Comparison of ENCODE assay signal across 29 mouse cellular contexts in genomic region chr2:83718341-83718740, GRCm38 (mm10).
"Had no signal": no experiment of that assay in that cellular context is flagged by ENCODE, and none has a peak within 500 bp of the region (broad histone marks: within the 10 kb centered on the region; RNA-seq: fewer than 3 reads in every experiment).

No protein-coding gene starts in this region.

- H3K4me3 ChIP-seq: embryonic facial prominence, embryonic 10.5 days; embryonic facial prominence, embryonic 12.5 days; embryonic facial prominence, embryonic 13.5 days; embryonic facial prominence, embryonic 15.5 days; erythroblast, embryonic 14.5 days; forebrain, embryonic 10.5 days; forebrain, embryonic 12.5 days; forebrain, embryonic 13.5 days; forebrain, embryonic 15.5 days; gastrocnemius, adult 2 months; heart, adult 2 months; heart, embryonic 10.5 days; heart, embryonic 12.5 days had no signal

- H3K9me3 ChIP-seq: embryonic facial prominence, embryonic 10.5 days; embryonic facial prominence, embryonic 12.5 days; embryonic facial prominence, embryonic 13.5 days; embryonic facial prominence, embryonic 15.5 days; forebrain, embryonic 10.5 days; forebrain, embryonic 12.5 days; forebrain, embryonic 13.5 days; forebrain, embryonic 15.5 days; heart, embryonic 10.5 days; heart, embryonic 12.5 days had no signal

- H3K27me3 ChIP-seq: embryonic facial prominence, embryonic 12.5 days; embryonic facial prominence, embryonic 13.5 days; embryonic facial prominence, embryonic 15.5 days; forebrain, embryonic 12.5 days; forebrain, embryonic 13.5 days; forebrain, embryonic 15.5 days; heart, embryonic 12.5 days had no signal

- DNase-seq: cerebellum, adult 9-10 months; cerebellum, adult 9-11 months; cerebellum, postnatal 10 days; cerebellum, postnatal 14 days; cerebellum, postnatal 25 days; cerebellum, postnatal 36 days; embryo, embryonic 11 days; forebrain, postnatal 0 days; gastrocnemius, adult 2 months; gastrocnemius, postnatal 10 days; gastrocnemius, postnatal 14 days; gastrocnemius, postnatal 25 days; gastrocnemius, postnatal 36 days; heart, adult 18-20 months; heart, adult 2 months had no signal

- H3K9ac ChIP-seq: embryonic facial prominence, embryonic 12.5 days; embryonic facial prominence, embryonic 13.5 days; embryonic facial prominence, embryonic 15.5 days; forebrain, embryonic 12.5 days; forebrain, embryonic 13.5 days; forebrain, embryonic 15.5 days; forebrain, postnatal 0 days; heart, embryonic 12.5 days had no signal

- H3K4me2 ChIP-seq: embryonic facial prominence, embryonic 12.5 days; embryonic facial prominence, embryonic 13.5 days; embryonic facial prominence, embryonic 15.5 days; forebrain, embryonic 12.5 days; forebrain, embryonic 13.5 days; forebrain, embryonic 15.5 days; heart, embryonic 11.5 days; heart, embryonic 12.5 days had no signal

- H3K27ac ChIP-seq: embryonic facial prominence, embryonic 10.5 days; embryonic facial prominence, embryonic 12.5 days; embryonic facial prominence, embryonic 13.5 days; embryonic facial prominence, embryonic 15.5 days; forebrain, embryonic 10.5 days; forebrain, embryonic 12.5 days; forebrain, embryonic 13.5 days; forebrain, embryonic 15.5 days; gastrocnemius, adult 2 months; heart, adult 2 months; heart, embryonic 10.5 days had no signal

- H3K36me3 ChIP-seq: embryonic facial prominence, embryonic 10.5 days; embryonic facial prominence, embryonic 12.5 days; embryonic facial prominence, embryonic 13.5 days; embryonic facial prominence, embryonic 15.5 days; forebrain, embryonic 10.5 days; forebrain, embryonic 12.5 days; forebrain, embryonic 15.5 days; heart, embryonic 10.5 days; heart, embryonic 12.5 days had no signal

- ATAC-seq: forebrain, embryonic 13.5 days; forebrain, embryonic 14.5 days; forebrain, embryonic 15.5 days; forebrain, embryonic 16.5 days; forebrain, postnatal 0 days had no signal
